Mouse (Mus musculus): ENCODE measurements around the gene Usp43. TPM values are rescaled to one million over a fixed set of nuclear protein-coding genes. Genes with fewer than 3 reads are reported as not detected.

Gene Usp43
- polyA plus RNA-seq, 1 experiment, result not detected

DNA sequence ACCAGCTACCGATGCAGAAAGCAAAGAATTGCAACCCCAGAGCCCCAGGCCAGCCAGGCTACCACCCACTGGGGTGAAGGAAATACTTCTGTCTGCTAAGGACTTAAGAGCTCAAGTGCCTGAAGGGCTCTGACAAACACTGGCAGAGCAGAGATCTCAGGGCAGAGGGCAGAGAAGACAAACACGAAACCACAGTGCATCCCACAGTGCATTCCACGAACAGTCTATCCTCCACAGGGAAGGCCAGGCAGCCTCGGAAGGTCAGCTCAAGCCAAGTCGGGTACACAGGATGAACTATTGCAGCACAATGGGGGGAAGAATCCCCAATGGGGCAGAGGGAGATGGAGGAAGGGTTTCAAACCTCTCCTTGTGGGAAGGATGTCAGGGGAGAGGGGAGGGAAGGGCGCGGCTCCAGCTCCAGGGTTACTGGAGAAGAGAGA, 60.5 kb downstream of the Usp43 start:
- Histone ChIP-seq H3K9me3 (ENCODE audit: control insufficient read depth, low read length) (no peaks in the 10 kb centered on the region), H3K27me3 (ENCODE audit: control insufficient read depth) (peaks cover 4% of the 10 kb centered on the region), H3K36me3 (ENCODE audit: control insufficient read depth) (no peaks in the 10 kb centered on the region), H3K4me1 (ENCODE audit: control insufficient read depth) (no peaks in the 10 kb centered on the region), H3K4me3 (replicated peaks) (no peak overlapping the region)
- no peak for TF ChIP-seq TAL1 (IDR thresholded peaks at IDR 0.05; ENCODE audit: low read length)

DNA sequence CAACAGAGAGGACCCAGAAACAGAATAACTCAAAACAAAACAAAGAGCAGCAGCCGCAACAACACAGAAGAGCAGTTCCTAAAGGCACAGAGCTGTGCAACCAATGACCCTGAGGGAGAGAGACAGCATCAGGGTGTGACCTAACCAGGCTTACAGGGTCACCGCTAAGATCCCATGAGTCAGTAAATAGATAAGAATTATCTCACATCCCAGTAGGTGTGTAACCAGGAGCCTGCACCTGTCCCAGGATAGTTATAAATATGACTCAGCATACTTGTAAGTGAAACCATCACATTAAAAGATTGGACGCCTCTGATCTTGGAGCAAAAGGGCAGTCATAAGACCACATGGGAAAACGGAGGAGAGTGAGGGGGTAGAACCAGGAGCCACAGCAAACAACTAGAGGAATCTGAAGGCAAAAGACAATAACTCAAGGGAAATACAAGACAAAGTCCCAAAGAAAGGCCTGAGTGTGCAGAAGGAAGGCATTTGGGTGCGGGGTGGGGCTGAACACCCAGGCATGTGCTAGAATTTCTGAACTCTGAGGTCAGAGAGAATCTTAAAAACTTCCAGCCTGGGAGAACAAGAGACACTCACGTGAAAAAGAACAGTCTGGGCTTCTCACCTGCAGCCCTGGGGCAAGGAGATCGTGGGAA, 61.1 kb downstream of the Usp43 start:
- Histone ChIP-seq H3K36me3 (ENCODE audit: control insufficient read depth) (no peaks in the 10 kb centered on the region), H3K4me1 (ENCODE audit: control insufficient read depth) (no peaks in the 10 kb centered on the region), H3K9me3 (ENCODE audit: control insufficient read depth, low read length) (no peaks in the 10 kb centered on the region), H3K4me3 (replicated peaks) (no peak overlapping the region), H3K27me3 (ENCODE audit: control insufficient read depth) (peaks cover 4% of the 10 kb centered on the region)
- TF ChIP-seq GATA1 (IDR thresholded peaks at IDR 0.05; ENCODE audit: low read length), result no peak
- no peak for TF ChIP-seq TAL1 (IDR thresholded peaks at IDR 0.05; ENCODE audit: low read length)

DNA sequence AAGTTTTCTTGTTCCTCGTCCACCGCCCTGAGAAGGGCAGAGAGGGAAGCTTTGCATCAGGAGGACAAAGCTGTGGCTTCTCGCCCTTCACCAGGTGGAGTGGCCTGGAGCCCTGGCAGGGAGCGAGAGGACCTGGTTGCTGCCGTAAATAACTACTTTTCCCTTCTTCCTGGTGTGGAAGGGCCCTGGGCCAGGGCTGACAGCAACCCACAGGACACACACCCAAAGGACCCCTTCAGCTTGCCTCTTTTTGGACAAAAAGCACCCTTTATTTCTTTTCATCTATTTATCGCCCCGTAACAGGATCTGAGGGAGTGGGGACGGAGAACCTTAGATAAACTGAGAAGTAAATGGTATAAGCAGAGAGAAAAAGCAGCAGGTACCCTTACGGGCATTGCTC, 63.4 kb downstream of the Usp43 start:
- no peaks in the 10 kb centered on the region for H3K4me1 ChIP-seq (ENCODE audit: control insufficient read depth)
- H3K36me3 ChIP-seq (ENCODE audit: control insufficient read depth), result no peaks in the 10 kb centered on the region
- H3K27me3 ChIP-seq (ENCODE audit: control insufficient read depth), result peaks cover 4% of the 10 kb centered on the region
- TF ChIP-seq GATA1 (IDR thresholded peaks at IDR 0.05; ENCODE audit: low read length) (no peak), TAL1 (IDR thresholded peaks at IDR 0.05; ENCODE audit: low read length) (no peak)
- H3K9me3 ChIP-seq (ENCODE audit: control insufficient read depth, low read length), result no peaks in the 10 kb centered on the region
- no peak overlapping the region for H3K4me3 ChIP-seq (replicated peaks)

DNA sequence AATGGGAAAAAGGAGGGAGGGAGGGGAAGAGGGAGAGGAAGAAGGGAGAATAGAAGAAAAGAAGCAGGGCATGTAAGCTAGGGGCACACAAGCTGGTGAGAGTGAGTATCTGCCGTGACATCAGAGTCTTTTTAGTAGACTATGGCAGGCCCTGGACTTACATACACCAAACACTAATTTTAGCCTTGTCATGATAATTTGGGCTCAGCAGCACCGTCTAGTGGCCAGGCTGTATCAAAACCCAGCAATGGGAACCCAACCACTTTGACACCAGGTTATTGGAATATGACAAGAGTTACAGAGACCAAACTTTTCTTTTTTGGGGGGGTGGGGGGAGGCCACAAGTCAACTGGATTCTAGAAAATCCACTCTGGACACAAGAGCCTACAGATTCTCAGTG, 66.9 kb downstream of the Usp43 start:
- Histone ChIP-seq H3K27me3 (ENCODE audit: control insufficient read depth) (no peaks in the 10 kb centered on the region), H3K4me1 (ENCODE audit: control insufficient read depth) (no peaks in the 10 kb centered on the region), H3K4me3 (replicated peaks) (no peak overlapping the region), H3K36me3 (ENCODE audit: control insufficient read depth) (no peaks in the 10 kb centered on the region), H3K9me3 (ENCODE audit: control insufficient read depth, low read length) (no peaks in the 10 kb centered on the region)
- TF ChIP-seq GATA1 (IDR thresholded peaks at IDR 0.05; ENCODE audit: low read length) (no peak), TAL1 (IDR thresholded peaks at IDR 0.05; ENCODE audit: low read length) (no peak)

DNA sequence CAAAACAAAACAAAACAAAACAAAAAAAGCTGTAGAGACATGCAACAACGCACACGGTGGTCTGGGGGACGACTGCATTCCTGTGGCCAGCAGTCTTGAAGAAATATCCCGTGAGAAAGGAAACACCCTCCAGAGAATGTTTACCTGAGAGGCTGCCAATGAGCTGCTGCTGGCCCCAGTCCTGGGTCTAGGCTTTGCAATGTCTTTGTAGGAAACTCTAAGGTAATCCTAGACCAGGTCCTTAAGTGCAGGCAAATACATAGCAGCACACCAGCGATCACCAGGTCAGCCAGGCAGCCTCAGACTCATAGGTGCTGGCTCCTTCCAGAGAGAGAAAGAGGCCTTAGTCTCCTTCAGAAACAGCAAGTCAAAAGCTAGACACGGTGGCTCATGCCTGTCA, 68.0 kb downstream of the Usp43 start:
- no peaks in the 10 kb centered on the region for H3K27me3 ChIP-seq (ENCODE audit: control insufficient read depth)
- no peaks in the 10 kb centered on the region for H3K36me3 ChIP-seq (ENCODE audit: control insufficient read depth)
- H3K4me3 ChIP-seq (replicated peaks), result no peak overlapping the region
- no peaks in the 10 kb centered on the region for H3K9me3 ChIP-seq (ENCODE audit: control insufficient read depth, low read length)
- no peak for TF ChIP-seq TAL1 (IDR thresholded peaks at IDR 0.05; ENCODE audit: low read length)
- no peak for TF ChIP-seq GATA1 (IDR thresholded peaks at IDR 0.05; ENCODE audit: low read length)
- no peaks in the 10 kb centered on the region for H3K4me1 ChIP-seq (ENCODE audit: control insufficient read depth)

GRCm38 (mm10) chr11:67851770-67852169, 70.2 kb downstream of the Usp43 start:
- H3K9me3 ChIP-seq (ENCODE audit: control insufficient read depth, low read length), result no peaks in the 10 kb centered on the region
- no peak for TF ChIP-seq TAL1 (IDR thresholded peaks at IDR 0.05; ENCODE audit: low read length)
- H3K4me3 ChIP-seq (replicated peaks), result no peak overlapping the region
- no peaks in the 10 kb centered on the region for H3K4me1 ChIP-seq (ENCODE audit: control insufficient read depth)
- H3K36me3 ChIP-seq (ENCODE audit: control insufficient read depth), result no peaks in the 10 kb centered on the region
- H3K27me3 ChIP-seq (ENCODE audit: control insufficient read depth), result no peaks in the 10 kb centered on the region

DNA sequence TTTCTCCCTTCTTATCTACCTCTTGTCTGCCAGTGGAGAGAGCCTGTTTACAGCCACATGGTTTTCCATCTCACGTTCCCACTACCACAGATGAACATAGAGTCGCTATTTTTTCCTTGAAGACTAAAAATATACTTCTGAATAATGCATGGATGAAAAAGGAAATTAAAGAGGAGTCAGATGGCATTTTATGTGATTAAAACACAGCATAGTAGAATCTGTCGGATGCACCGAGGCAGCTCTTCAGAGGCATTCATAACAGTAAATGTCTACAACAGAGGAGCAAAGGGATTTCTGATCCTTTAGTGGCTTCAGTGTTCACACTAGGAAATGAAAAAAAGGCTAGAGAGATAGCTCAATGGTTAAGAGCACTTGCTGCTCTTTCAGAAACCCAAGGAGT, 76.8 kb downstream of the Usp43 start:
- H3K27me3 ChIP-seq (ENCODE audit: control insufficient read depth), result no peaks in the 10 kb centered on the region
- H3K4me1 ChIP-seq (ENCODE audit: control insufficient read depth), result no peaks in the 10 kb centered on the region
- H3K9me3 ChIP-seq (ENCODE audit: control insufficient read depth, low read length), result no peaks in the 10 kb centered on the region
- H3K4me3 ChIP-seq (replicated peaks), result no peak overlapping the region
- no peaks in the 10 kb centered on the region for H3K36me3 ChIP-seq (ENCODE audit: control insufficient read depth)
- TF ChIP-seq TAL1 (IDR thresholded peaks at IDR 0.05; ENCODE audit: low read length), result no peak

- Histone ChIP-seq H3K4me1 (ENCODE audit: control insufficient read depth) (no peaks in the 10 kb centered on the region), H3K9me3 (ENCODE audit: control insufficient read depth, low read length) (no peaks in the 10 kb centered on the region), H3K27me3 (ENCODE audit: control insufficient read depth) (no peaks in the 10 kb centered on the region), H3K4me3 (replicated peaks) (no peak overlapping the region), H3K36me3 (ENCODE audit: control insufficient read depth) (no peaks in the 10 kb centered on the region)
- TF ChIP-seq GATA1 (IDR thresholded peaks at IDR 0.05; ENCODE audit: low read length) (no peak), TAL1 (IDR thresholded peaks at IDR 0.05; ENCODE audit: low read length) (no peak)
Observed at GRCm38 (mm10) chr11:67839810-67840209, 82.1 kb downstream of the Usp43 start.

GRCm38 (mm10) chr11:67835408-67836078, 86.4 kb downstream of the Usp43 start:
- H3K4me1 ChIP-seq (ENCODE audit: control insufficient read depth), result no peaks in the 10 kb centered on the region
- H3K9me3 ChIP-seq (ENCODE audit: control insufficient read depth, low read length), result no peaks in the 10 kb centered on the region
- TF ChIP-seq GATA1 (IDR thresholded peaks at IDR 0.05; ENCODE audit: low read length) (no peak), TAL1 (IDR thresholded peaks at IDR 0.05; ENCODE audit: low read length) (no peak)
- no peaks in the 10 kb centered on the region for H3K36me3 ChIP-seq (ENCODE audit: control insufficient read depth)
- no peaks in the 10 kb centered on the region for H3K27me3 ChIP-seq (ENCODE audit: control insufficient read depth)
- no peak overlapping the region for H3K4me3 ChIP-seq (replicated peaks)

- Histone ChIP-seq H3K4me3 (replicated peaks) (no peak overlapping the region), H3K9me3 (ENCODE audit: control insufficient read depth, low read length) (no peaks in the 10 kb centered on the region), H3K36me3 (ENCODE audit: control insufficient read depth) (no peaks in the 10 kb centered on the region), H3K27me3 (ENCODE audit: control insufficient read depth) (no peaks in the 10 kb centered on the region), H3K4me1 (ENCODE audit: control insufficient read depth) (no peaks in the 10 kb centered on the region)
- TF ChIP-seq GATA1 (IDR thresholded peaks at IDR 0.05; ENCODE audit: low read length) (no peak), TAL1 (IDR thresholded peaks at IDR 0.05; ENCODE audit: low read length) (no peak)
Observed at GRCm38 (mm10) chr11:67831820-67832219, 90.1 kb downstream of the Usp43 start.

Measured in erythroblast, embryonic 14.5 days (primary cell).